Mouse (Mus musculus) hindbrain, embryonic 16.5 days (tissue): ENCODE data around the gene C3ar1. TPM values are rescaled to one million over a fixed set of nuclear protein-coding genes. Genes with fewer than 3 reads are reported as not detected.

Experiments used
- ATAC-seq: fragments of 200-750 bp; cut with Nextera tagmentation; 2 replicates; pipeline ENCODE4 v1.8.0; 2017; ENCODE audit warnings: moderate TSS enrichment, moderate library complexity
- H3K27ac ChIP-seq: fragments of 300-500 bp; sonication (generic); 2 replicates; pipeline ENCODE4 v1.5.1; 2014; ENCODE audit warnings: low read depth, mild to moderate bottlenecking, control low read depth, low read length, moderate library complexity
- H3K27me3 ChIP-seq: fragments of 300-500 bp; sonication (generic); replicated peaks from 2 replicates; pipeline ENCODE4 v1.6.1; 2014; ENCODE audit warnings: low read length; ENCODE audit not compliant: control insufficient read depth, insufficient read depth
- H3K36me3 ChIP-seq: fragments of 300-500 bp; sonication (generic); 2 replicates; pipeline ENCODE4 v1.6.1; 2014; ENCODE audit warnings: mild to moderate bottlenecking, low read length, moderate library complexity, mixed read lengths; ENCODE audit not compliant: control insufficient read depth, insufficient read depth
- H3K4me1 ChIP-seq: fragments of 300-500 bp; sonication (generic); 2 replicates; pipeline ENCODE4 v1.6.1; 2014; ENCODE audit warnings: low read depth, low read length; ENCODE audit not compliant: control insufficient read depth, insufficient read depth
- H3K4me2 ChIP-seq: fragments of 300-500 bp; sonication (generic); 2 replicates; pipeline ENCODE4 v1.6.1; 2014; ENCODE audit warnings: mild to moderate bottlenecking, low read length, control low read depth, moderate library complexity
- H3K4me3 ChIP-seq: fragments of 300-500 bp; sonication (generic); 2 replicates; pipeline ENCODE4 v1.5.1; 2014; ENCODE audit warnings: mild to moderate bottlenecking, low read length, control low read depth, moderate library complexity
- H3K9ac ChIP-seq: fragments of 300-500 bp; sonication (generic); 2 replicates; pipeline ENCODE4 v1.6.1; 2014; ENCODE audit warnings: low read depth, mild to moderate bottlenecking, control low read depth, low read length, moderate library complexity
- H3K9me3 ChIP-seq: fragments of 300-500 bp; sonication (generic); 2 replicates; pipeline ENCODE4 v1.6.1; 2014; ENCODE audit warnings: mild to moderate bottlenecking, low read length, moderate library complexity; ENCODE audit not compliant: control insufficient read depth
- WGBS: fragments of 180-500 bp; shearing (Covaris S2); extraction: QIAGEN DNeasy Blood & Tissue Kit; methylation state at CpG from one replicate; pipeline ENCODE4 v1.1.7; 2014; 5-methylcytosine and 5-hydroxymethylcytosine counted together
- polyA plus RNA-seq: library from polyadenylated mRNA; unstranded; fragments of >200 nt; fragmentation: Nextera tagmentation; extraction: Ambion mirVana; gene quantifications from 2 replicates; pipeline ENCODE4 v1.2.1, GENCODE M21; 2015

Gene C3ar1
- polyA plus RNA-seq, 1 experiment from 2014 or later = 1.2 TPM

- H3K9ac ChIP-seq = peak overlapping the region; percentile 97; the same call in 1 of the 2 replicates
- H3K4me3 ChIP-seq = peak overlapping the region; percentile 95
- H3K36me3 ChIP-seq = no peaks in the 10 kb centered on the region
- H3K4me1 ChIP-seq = peaks cover 27% of the 10 kb centered on the region
- 12% methylated on average over 15 of the region's 15 CpGs for WGBS
- ATAC-seq = no peak; the same call in 1 of the 2 replicates
- peak overlapping the region; percentile 65 for H3K4me2 ChIP-seq
- H3K27ac ChIP-seq = no peak overlapping the region
- H3K9me3 ChIP-seq = no peaks in the 10 kb centered on the region
- no peaks in the 10 kb centered on the region for H3K27me3 ChIP-seq
These were observed 34.9 kb downstream of the C3ar1 start for GRCm38 (mm10) chr6:122820799-122821650.

- WGBS = under 1% methylated on average over 29 of the region's 38 CpGs
- peak overlapping the region; percentile 73 for H3K27ac ChIP-seq
These were observed 35.7 kb downstream of the C3ar1 start for GRCm38 (mm10) chr6:122820071-122820798.

GRCm38 (mm10) chr6:122819306-122820070 lies 36.5 kb downstream of the C3ar1 start, which contains the start of gene Foxj2:
Foxj2 (plus strand) TSS chr6:122819914.
- peak within 1 kb of the TSS; percentile 73 for H3K27ac ChIP-seq
- H3K4me2 ChIP-seq = peak within 1 kb of the TSS; percentile 65
- no peaks in the 10 kb centered on the region for H3K27me3 ChIP-seq
- H3K4me3 ChIP-seq = peak within 1 kb of the TSS; percentile 95
- 1% methylated on average over 40 of the region's 61 CpGs for WGBS
- no peaks in the 10 kb centered on the region for H3K9me3 ChIP-seq
- peaks cover 21% of the 10 kb centered on the region for H3K4me1 ChIP-seq
- H3K36me3 ChIP-seq = no peaks in the 10 kb centered on the region
- peak; percentile 89 for ATAC-seq
- H3K9ac ChIP-seq = peak within 1 kb of the TSS; percentile 97

More at GRCm38 (mm10) chr6:122820071-122820798, 35.7 kb downstream of the C3ar1 start:
- peaks cover 21% of the 10 kb centered on the region for H3K4me1 ChIP-seq
- no peaks in the 10 kb centered on the region for H3K9me3 ChIP-seq
- ATAC-seq = peak; percentile 68
- no peaks in the 10 kb centered on the region for H3K36me3 ChIP-seq
- H3K4me3 ChIP-seq = peak overlapping the region; percentile 95
- H3K27me3 ChIP-seq = no peaks in the 10 kb centered on the region
- peak overlapping the region; percentile 65 for H3K4me2 ChIP-seq
- peak overlapping the region; percentile 97 for H3K9ac ChIP-seq

GRCm38 (mm10) chr6:122813640-122814039 lies 42.3 kb downstream of the C3ar1 start:
- 91% methylated on average over 4 of the region's 4 CpGs for WGBS
- Histone ChIP-seq H3K36me3 (no peaks in the 10 kb centered on the region), H3K4me2 (no peak overlapping the region), H3K9ac (no peak overlapping the region), H3K4me3 (no peak overlapping the region), H3K4me1 (peaks cover 3% of the 10 kb centered on the region), H3K27me3 (no peaks in the 10 kb centered on the region), H3K27ac (no peak overlapping the region), H3K9me3 (no peaks in the 10 kb centered on the region)
- ATAC-seq = no peak

GRCm38 (mm10) chr6:122812716-122813115 lies 43.2 kb downstream of the C3ar1 start:
- no peaks in the 10 kb centered on the region for H3K9me3 ChIP-seq
- WGBS = 91% methylated on average over 4 of the region's 4 CpGs
- no peak overlapping the region for H3K4me3 ChIP-seq
- H3K27me3 ChIP-seq = no peaks in the 10 kb centered on the region
- no peaks in the 10 kb centered on the region for H3K36me3 ChIP-seq
- peaks cover 3% of the 10 kb centered on the region for H3K4me1 ChIP-seq
- no peak overlapping the region for H3K9ac ChIP-seq
- no peak overlapping the region for H3K4me2 ChIP-seq
- no peak for ATAC-seq
- H3K27ac ChIP-seq = no peak overlapping the region

GRCm38 (mm10) chr6:122811771-122812600 lies 44.0 kb downstream of the C3ar1 start:
- ATAC-seq = no peak
- H3K4me2 ChIP-seq = peak overlapping the region; percentile 67
- H3K27ac ChIP-seq = peak overlapping the region; percentile 99
- 29% methylated on average over 16 of the region's 16 CpGs for WGBS
- H3K4me3 ChIP-seq = peak overlapping the region; percentile 88
- H3K27me3 ChIP-seq = no peaks in the 10 kb centered on the region
- peak overlapping the region; percentile 84 for H3K9ac ChIP-seq
- no peaks in the 10 kb centered on the region for H3K36me3 ChIP-seq
- no peaks in the 10 kb centered on the region for H3K9me3 ChIP-seq
- H3K4me1 ChIP-seq = peaks cover 3% of the 10 kb centered on the region

GRCm38 (mm10) chr6:122811280-122811652 lies 44.7 kb downstream of the C3ar1 start:
- peak overlapping the region; percentile 99 for H3K27ac ChIP-seq
- H3K4me3 ChIP-seq = peak overlapping the region; percentile 88
- peak overlapping the region; percentile 67 for H3K4me2 ChIP-seq
- H3K4me1 ChIP-seq = peaks cover 3% of the 10 kb centered on the region
- WGBS = under 1% methylated on average over 35 of the region's 38 CpGs
- H3K36me3 ChIP-seq = no peaks in the 10 kb centered on the region
- ATAC-seq = peak; percentile 92
- H3K27me3 ChIP-seq = no peaks in the 10 kb centered on the region
- H3K9ac ChIP-seq = peak overlapping the region; percentile 84
- H3K9me3 ChIP-seq = no peaks in the 10 kb centered on the region

GRCm38 (mm10) chr6:122810615-122811279 lies 45.2 kb downstream of the C3ar1 start:
- no peaks in the 10 kb centered on the region for H3K9me3 ChIP-seq
- H3K4me1 ChIP-seq = peaks cover 3% of the 10 kb centered on the region
- no peaks in the 10 kb centered on the region for H3K36me3 ChIP-seq
- H3K4me3 ChIP-seq = peak overlapping the region; percentile 88
- peak; percentile 99 for ATAC-seq
- 2% methylated on average over 24 of the region's 30 CpGs for WGBS
- H3K4me2 ChIP-seq = peak overlapping the region; percentile 67
- peak overlapping the region; percentile 99 for H3K27ac ChIP-seq
- no peaks in the 10 kb centered on the region for H3K27me3 ChIP-seq
- peak overlapping the region; percentile 84 for H3K9ac ChIP-seq
